Mouse (Mus musculus): ENCODE measurements around the gene Sh2d6. TPM values are rescaled to one million over a fixed set of nuclear protein-coding genes. Genes with fewer than 3 reads are reported as not detected.

Gene Sh2d6
- polyA plus RNA-seq, 1 experiment from 2014 or later, result 0.70 TPM

GRCm38 (mm10) chr6:72518842-72519241 is 2.7 kb downstream of the Sh2d6 start:
- Histone ChIP-seq H3K4me2 (peak overlapping the region; percentile 50), H3K4me1 (peaks cover 29% of the 10 kb centered on the region), H3K36me3 (no peaks in the 10 kb centered on the region), H3K9me3 (replicated peaks) (no peaks in the 10 kb centered on the region), H3K27me3 (replicated peaks) (no peaks in the 10 kb centered on the region), H3K4me3 (replicated peaks) (no peak overlapping the region), H3K9ac (replicated peaks) (no peak overlapping the region), H3K27ac (replicated peaks) (peak overlapping the region; percentile 96)
- 92% methylated on average over 1 of the region's 1 CpGs for WGBS
- ATAC-seq (ENCODE audit: low FRiP score), result 0 out of 2 replicates have a peak, but pooled peaks have one; percentile 11

DNA sequence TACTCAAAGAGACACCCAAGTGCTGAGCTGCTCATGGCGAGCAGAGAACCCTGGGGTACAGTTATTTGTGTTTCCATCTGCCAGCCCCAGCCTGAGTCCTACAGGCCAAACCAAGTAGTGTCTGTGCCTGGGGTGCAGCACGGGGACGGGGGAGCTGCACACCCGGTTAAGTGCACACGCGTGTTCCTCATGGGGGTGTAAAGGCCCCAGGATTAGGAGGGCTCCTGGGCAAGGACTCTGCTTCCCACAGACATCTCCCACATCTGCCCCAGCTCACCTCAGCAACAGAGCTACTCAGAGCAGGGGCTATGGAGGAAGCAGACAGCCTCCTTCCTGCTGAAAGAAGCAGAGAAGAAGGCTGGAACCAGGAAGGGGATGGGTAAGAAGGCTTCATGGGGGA is 5.9 kb downstream of the Sh2d6 start:
- no peaks in the 10 kb centered on the region for H3K36me3 ChIP-seq
- no peak overlapping the region for H3K4me2 ChIP-seq
- peaks cover 57% of the 10 kb centered on the region for H3K4me1 ChIP-seq
- ATAC-seq (ENCODE audit: low FRiP score), result no peak
- no peaks in the 10 kb centered on the region for H3K9me3 ChIP-seq (replicated peaks)
- WGBS, result 92% methylated on average over 6 of the region's 6 CpGs
- no peaks in the 10 kb centered on the region for H3K27me3 ChIP-seq (replicated peaks)
- H3K9ac ChIP-seq (replicated peaks), result no peak overlapping the region
- H3K27ac ChIP-seq (replicated peaks), result no peak overlapping the region
- H3K4me3 ChIP-seq (replicated peaks), result no peak overlapping the region

DNA sequence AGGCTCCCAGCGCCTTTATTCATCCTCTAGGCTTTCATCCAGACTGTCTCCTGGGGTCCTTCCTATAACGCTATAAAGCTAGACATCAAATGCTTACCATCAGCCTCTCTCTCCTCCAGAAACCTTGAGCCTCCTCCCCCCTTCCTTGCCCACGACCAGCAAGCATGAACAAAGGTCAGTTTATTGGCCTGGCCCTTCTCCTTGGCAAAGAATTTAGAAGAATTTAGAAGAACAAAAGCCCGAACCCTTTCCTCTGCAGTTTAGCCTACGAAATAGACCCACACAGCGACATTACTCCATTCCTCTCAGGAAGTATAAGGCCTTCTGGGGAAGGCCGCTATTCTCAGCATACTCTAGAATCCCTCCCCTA is 8.5 kb downstream of the Sh2d6 start:
- peak overlapping the region; percentile 54 for H3K4me2 ChIP-seq
- H3K27me3 ChIP-seq (replicated peaks), result no peaks in the 10 kb centered on the region
- H3K4me1 ChIP-seq, result peaks cover 42% of the 10 kb centered on the region
- H3K9me3 ChIP-seq (replicated peaks), result no peaks in the 10 kb centered on the region
- H3K4me3 ChIP-seq (replicated peaks), result peak overlapping the region; percentile 29
- ATAC-seq (ENCODE audit: low FRiP score), result peak; percentile 22; the same call in 1 of the 2 replicates
- 24% methylated on average over 7 of the region's 7 CpGs for WGBS
- H3K36me3 ChIP-seq, result no peaks in the 10 kb centered on the region
- H3K27ac ChIP-seq (replicated peaks), result peak overlapping the region; percentile 91
- peak overlapping the region; percentile 27 for H3K9ac ChIP-seq (replicated peaks)

- peak overlapping the region; percentile 91 for H3K27ac ChIP-seq (replicated peaks)
- peak overlapping the region; percentile 54 for H3K4me2 ChIP-seq
- peaks cover 42% of the 10 kb centered on the region for H3K4me1 ChIP-seq
- no peaks in the 10 kb centered on the region for H3K36me3 ChIP-seq
- 1% methylated on average over 31 of the region's 33 CpGs for WGBS
- H3K9ac ChIP-seq (replicated peaks), result peak overlapping the region; percentile 27
- peak overlapping the region; percentile 29 for H3K4me3 ChIP-seq (replicated peaks)
- H3K9me3 ChIP-seq (replicated peaks), result no peaks in the 10 kb centered on the region
- ATAC-seq (ENCODE audit: low FRiP score), result peak; percentile 89
- no peaks in the 10 kb centered on the region for H3K27me3 ChIP-seq (replicated peaks)
Measured at GRCm38 (mm10) chr6:72512386-72513070, 9.0 kb downstream of the Sh2d6 start.

DNA sequence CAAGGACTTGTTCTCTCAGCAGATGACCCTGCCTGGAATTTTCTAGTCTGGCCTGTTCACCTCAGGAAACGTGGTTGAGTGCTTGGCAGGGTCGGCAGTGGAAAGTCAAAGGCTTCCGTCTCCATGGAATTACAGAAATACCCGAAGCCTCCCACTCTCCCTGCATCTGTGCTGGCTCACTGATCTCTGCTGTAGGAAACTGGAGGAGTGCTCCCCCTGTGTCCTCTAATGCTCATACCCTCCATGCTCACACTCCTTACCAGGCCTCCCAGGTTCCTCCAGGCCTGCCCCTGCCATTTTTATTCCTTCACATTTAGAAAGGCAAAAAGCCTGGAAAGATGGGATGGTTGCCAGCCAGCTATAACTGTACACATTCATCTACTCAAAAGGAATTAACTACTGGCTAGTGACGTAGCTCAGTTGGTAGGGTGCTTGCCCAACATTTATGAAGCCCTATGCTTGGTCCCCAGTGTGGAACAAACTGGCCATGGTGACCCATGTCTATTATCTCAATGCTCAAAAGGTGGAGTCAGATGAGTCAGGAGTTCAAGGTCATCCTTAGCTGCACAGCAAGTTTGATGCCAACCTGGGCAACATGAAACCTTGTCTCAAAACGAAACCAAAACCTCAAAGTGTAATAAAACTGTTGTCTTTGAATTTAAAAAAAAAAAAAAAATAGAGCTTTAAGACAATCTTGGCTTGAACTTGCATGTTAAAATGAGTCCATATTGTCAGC is 10.7 kb downstream of the Sh2d6 start:
- Histone ChIP-seq H3K27ac (replicated peaks) (peak overlapping the region; percentile 15; the same call in 1 of the 2 replicates), H3K4me2 (no peak overlapping the region)
- 72% methylated on average over 6 of the region's 6 CpGs for WGBS

DNA sequence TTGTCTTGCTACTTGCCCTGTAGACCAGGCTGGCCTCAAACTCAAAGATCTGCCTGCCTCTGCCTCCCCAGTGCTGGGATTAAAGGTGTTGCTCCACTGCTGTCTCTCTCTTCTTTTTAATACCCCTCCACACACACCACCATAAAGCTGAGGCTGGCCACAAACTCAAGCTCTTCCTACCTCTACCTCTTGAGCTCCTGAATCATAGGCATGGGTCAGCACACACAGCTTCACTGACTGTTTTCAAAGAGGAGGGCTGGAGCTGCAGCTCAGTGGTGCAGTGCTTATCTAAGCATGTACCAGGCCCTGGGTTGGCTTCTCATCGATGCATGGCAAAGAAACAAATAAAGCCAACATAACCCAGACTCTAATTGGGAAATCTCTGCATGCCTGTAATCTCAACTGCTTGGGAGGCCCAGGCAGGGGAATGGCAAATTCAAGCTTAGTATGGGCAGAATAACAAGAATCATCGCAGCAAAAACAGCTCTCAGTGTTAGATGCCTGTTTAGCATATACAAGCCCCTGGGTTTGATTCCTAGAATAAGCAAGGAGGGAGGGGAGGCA is 11.6 kb downstream of the Sh2d6 start:
- Histone ChIP-seq H3K9me3 (replicated peaks) (no peaks in the 10 kb centered on the region), H3K4me1 (peaks cover 42% of the 10 kb centered on the region), H3K9ac (replicated peaks) (no peak overlapping the region), H3K27me3 (replicated peaks) (no peaks in the 10 kb centered on the region), H3K36me3 (no peaks in the 10 kb centered on the region), H3K4me3 (replicated peaks) (no peak overlapping the region), H3K4me2 (no peak overlapping the region), H3K27ac (replicated peaks) (peak overlapping the region; percentile 15; the same call in 1 of the 2 replicates)
- ATAC-seq (ENCODE audit: low FRiP score), result no peak
- WGBS, result 74% methylated on average over 2 of the region's 2 CpGs

More for the DNA sequence above, 10.7 kb downstream of the Sh2d6 start:
- Histone ChIP-seq H3K27me3 (replicated peaks) (no peaks in the 10 kb centered on the region), H3K9ac (replicated peaks) (no peak overlapping the region), H3K9me3 (replicated peaks) (no peaks in the 10 kb centered on the region), H3K36me3 (no peaks in the 10 kb centered on the region), H3K4me3 (replicated peaks) (no peak overlapping the region), H3K4me1 (peaks cover 42% of the 10 kb centered on the region)
- ATAC-seq (ENCODE audit: low FRiP score), result no peak

DNA sequence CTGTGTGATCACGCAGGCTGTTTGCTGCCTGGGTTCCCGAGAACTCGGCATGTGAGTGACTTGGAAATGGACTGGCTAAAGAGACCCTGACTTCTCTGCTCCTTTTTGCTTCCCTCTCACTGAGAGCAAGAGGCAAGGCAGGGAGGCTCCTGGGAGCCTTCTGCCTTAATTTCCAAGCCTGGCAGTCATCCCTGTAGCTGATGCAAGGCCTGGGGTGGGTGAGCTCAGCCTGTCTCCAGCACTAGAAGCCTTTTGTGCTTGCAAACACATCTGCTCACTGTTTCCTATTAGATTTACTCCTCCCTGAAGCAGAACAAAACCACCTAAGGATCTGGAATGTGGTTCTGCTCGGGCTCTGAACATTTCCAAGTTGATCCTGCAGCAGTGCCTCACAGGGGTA is 12.9 kb downstream of the Sh2d6 start:
- 72% methylated on average over 4 of the region's 4 CpGs for WGBS
- Histone ChIP-seq H3K27me3 (replicated peaks) (no peaks in the 10 kb centered on the region), H3K9ac (replicated peaks) (no peak overlapping the region), H3K9me3 (replicated peaks) (no peaks in the 10 kb centered on the region), H3K36me3 (no peaks in the 10 kb centered on the region), H3K4me3 (replicated peaks) (no peak overlapping the region), H3K4me1 (peaks cover 35% of the 10 kb centered on the region), H3K27ac (replicated peaks) (peak overlapping the region; percentile 66), H3K4me2 (no peak overlapping the region)
- no peak for ATAC-seq (ENCODE audit: low FRiP score)

- no peak for ATAC-seq (ENCODE audit: low FRiP score)
- 79% methylated on average over 1 of the region's 1 CpGs for WGBS
Measured at GRCm38 (mm10) chr6:72506104-72506503, 15.4 kb downstream of the Sh2d6 start.

DNA sequence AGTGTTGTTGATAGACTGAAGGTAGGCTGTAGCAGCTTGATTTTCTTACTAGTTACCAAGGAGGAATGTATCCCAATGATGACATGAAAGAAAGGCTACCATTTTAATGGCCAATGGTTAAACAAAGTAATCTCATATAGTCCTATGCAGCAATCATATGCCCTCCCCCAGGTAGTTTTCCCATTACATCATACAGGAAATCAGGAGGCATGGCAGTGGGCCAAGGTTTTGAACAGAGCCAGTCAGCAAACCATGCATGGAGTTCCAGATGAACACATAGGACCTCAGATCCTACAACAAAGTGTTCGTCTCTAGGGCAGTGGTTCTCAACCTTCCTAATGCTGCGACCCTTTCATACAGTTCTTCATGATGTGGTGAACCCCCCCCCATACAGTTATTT is 17.6 kb downstream of the Sh2d6 start:
- H3K4me3 ChIP-seq (replicated peaks), result no peak overlapping the region
- H3K27ac ChIP-seq (replicated peaks), result no peak overlapping the region
- no peaks in the 10 kb centered on the region for H3K27me3 ChIP-seq (replicated peaks)
- no peak for ATAC-seq (ENCODE audit: low FRiP score)
- no peak overlapping the region for H3K4me2 ChIP-seq
- H3K9ac ChIP-seq (replicated peaks), result no peak overlapping the region
- peaks cover 4% of the 10 kb centered on the region; the same call in 1 of the 2 replicates for H3K4me1 ChIP-seq
- no peaks in the 10 kb centered on the region for H3K9me3 ChIP-seq (replicated peaks)
- no peaks in the 10 kb centered on the region for H3K36me3 ChIP-seq
- WGBS, result 92% methylated on average over 2 of the region's 2 CpGs

More at GRCm38 (mm10) chr6:72506104-72506503, 15.4 kb downstream of the Sh2d6 start:
- no peak overlapping the region for H3K27ac ChIP-seq (replicated peaks)
- H3K4me3 ChIP-seq (replicated peaks), result no peak overlapping the region
- peaks cover 12% of the 10 kb centered on the region; the same call in 1 of the 2 replicates for H3K4me1 ChIP-seq
- H3K27me3 ChIP-seq (replicated peaks), result no peaks in the 10 kb centered on the region
- no peaks in the 10 kb centered on the region for H3K36me3 ChIP-seq
- no peaks in the 10 kb centered on the region for H3K9me3 ChIP-seq (replicated peaks)
- no peak overlapping the region for H3K9ac ChIP-seq (replicated peaks)
- H3K4me2 ChIP-seq, result no peak overlapping the region

DNA sequence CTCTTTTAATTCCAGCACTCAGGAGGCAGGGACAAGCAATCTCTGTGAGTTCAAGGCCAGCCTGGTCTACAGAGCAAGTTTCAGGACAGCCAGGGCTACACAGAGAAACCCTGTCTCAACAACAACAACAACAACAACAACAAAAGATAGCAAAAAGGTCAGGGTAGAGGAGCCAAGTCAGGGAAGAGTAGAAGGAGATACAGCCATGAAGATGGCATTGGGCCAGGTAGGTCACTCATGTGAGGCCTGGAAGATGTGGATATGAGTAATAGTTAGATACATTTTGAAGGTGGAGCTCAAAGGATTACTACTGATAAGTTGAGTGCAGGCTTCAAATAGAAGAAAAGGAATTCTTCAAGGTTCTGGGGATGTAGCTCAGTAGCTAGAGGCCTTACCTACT is 18.2 kb downstream of the Sh2d6 start:
- ATAC-seq (ENCODE audit: low FRiP score), result no peak
- H3K4me2 ChIP-seq, result no peak overlapping the region
- H3K36me3 ChIP-seq, result no peaks in the 10 kb centered on the region
- H3K9ac ChIP-seq (replicated peaks), result no peak overlapping the region
- no peak overlapping the region for H3K27ac ChIP-seq (replicated peaks)
- no peaks in the 10 kb centered on the region for H3K4me1 ChIP-seq
- H3K27me3 ChIP-seq (replicated peaks), result no peaks in the 10 kb centered on the region
- no peak overlapping the region for H3K4me3 ChIP-seq (replicated peaks)
- H3K9me3 ChIP-seq (replicated peaks), result no peaks in the 10 kb centered on the region

- Histone ChIP-seq H3K4me1 (no peaks in the 10 kb centered on the region), H3K27me3 (replicated peaks) (no peaks in the 10 kb centered on the region), H3K4me2 (no peak overlapping the region), H3K4me3 (replicated peaks) (no peak overlapping the region), H3K36me3 (no peaks in the 10 kb centered on the region), H3K9ac (replicated peaks) (no peak overlapping the region), H3K27ac (replicated peaks) (no peak overlapping the region), H3K9me3 (replicated peaks) (no peaks in the 10 kb centered on the region)
- no peak for ATAC-seq (ENCODE audit: low FRiP score)
- WGBS, result 58% methylated on average over 5 of the region's 5 CpGs
Measured at GRCm38 (mm10) chr6:72498950-72499349, 22.6 kb downstream of the Sh2d6 start.

DNA sequence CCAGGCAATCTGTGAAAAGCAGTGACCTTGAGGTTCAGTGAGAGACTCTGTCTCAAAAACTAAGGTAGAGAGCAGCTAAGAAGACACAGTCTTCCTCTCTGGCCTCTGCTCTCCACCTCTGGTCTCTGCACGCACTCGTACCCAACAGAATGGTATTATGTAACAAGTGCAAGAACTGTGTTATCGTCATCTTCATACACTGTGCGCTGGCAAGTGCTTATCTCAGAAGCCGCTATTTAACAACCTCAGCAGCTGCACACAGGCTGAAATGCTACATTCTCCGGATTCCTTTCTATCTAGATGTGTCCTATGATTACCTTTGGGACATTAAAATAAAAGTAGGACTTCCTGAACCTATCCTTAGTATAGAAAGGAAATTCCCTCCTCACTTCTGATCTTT is 28.6 kb downstream of the Sh2d6 start:
- 85% methylated on average over 6 of the region's 6 CpGs for WGBS
- Histone ChIP-seq H3K9me3 (replicated peaks) (no peaks in the 10 kb centered on the region), H3K4me2 (no peak overlapping the region), H3K4me1 (no peaks in the 10 kb centered on the region), H3K27me3 (replicated peaks) (no peaks in the 10 kb centered on the region), H3K4me3 (replicated peaks) (no peak overlapping the region), H3K36me3 (no peaks in the 10 kb centered on the region), H3K27ac (replicated peaks) (no peak overlapping the region), H3K9ac (replicated peaks) (no peak overlapping the region)
- ATAC-seq (ENCODE audit: low FRiP score), result no peak

Data from neural tube, embryonic 15.5 days (tissue).